Mouse (Mus musculus): ENCODE measurements around the gene Fgb. TPM values are rescaled to one million over a fixed set of nuclear protein-coding genes. Genes with fewer than 3 reads are reported as not detected.

The Fgb gene
- polyA plus RNA-seq, 1 experiment from 2014 or later = 0.14 TPM

- Histone ChIP-seq H3K27me3 (ENCODE audit: control insufficient read depth, insufficient read depth, low read length) (no peaks in the 10 kb centered on the region), H3K4me3 (ENCODE audit: low read depth, low read length) (no peak overlapping the region), H3K9me3 (replicated peaks; ENCODE audit: control insufficient read depth, low read length) (no peaks in the 10 kb centered on the region), H3K4me1 (ENCODE audit: control insufficient read depth, insufficient read depth, low read length) (no peaks in the 10 kb centered on the region), H3K36me3 (replicated peaks; ENCODE audit: control insufficient read depth, insufficient read depth, low read depth, low read length) (peaks cover 5% of the 10 kb centered on the region), H3K4me2 (ENCODE audit: low read depth, low read length) (no peak overlapping the region), H3K27ac (replicated peaks; ENCODE audit: low read depth, low read length) (no peak overlapping the region), H3K9ac (replicated peaks; ENCODE audit: low read length) (no peak overlapping the region)
- no peak for DNase-seq (ENCODE audit: low spot score)
- WGBS = 94% methylated on average over 9 of the region's 9 CpGs
- ATAC-seq (replicated peaks; ENCODE audit: insufficient number of reproducible peaks, low FRiP score, low TSS enrichment, low read depth) = no peak
Measured at GRCm38 (mm10) chr3:83067920-83068319, 18.3 kb upstream of the Fgb start.

- H3K27me3 ChIP-seq (ENCODE audit: control insufficient read depth, insufficient read depth, low read length) = no peaks in the 10 kb centered on the region
- no peak overlapping the region for H3K27ac ChIP-seq (replicated peaks; ENCODE audit: low read depth, low read length)
- H3K4me1 ChIP-seq (ENCODE audit: control insufficient read depth, insufficient read depth, low read length) = no peaks in the 10 kb centered on the region
- WGBS = 95% methylated on average over 2 of the region's 2 CpGs
- no peaks in the 10 kb centered on the region for H3K9me3 ChIP-seq (replicated peaks; ENCODE audit: control insufficient read depth, low read length)
- DNase-seq (ENCODE audit: low spot score) (no peak), ATAC-seq (replicated peaks; ENCODE audit: insufficient number of reproducible peaks, low FRiP score, low TSS enrichment, low read depth) (no peak)
- no peak overlapping the region for H3K4me2 ChIP-seq (ENCODE audit: low read depth, low read length)
- H3K36me3 ChIP-seq (replicated peaks; ENCODE audit: control insufficient read depth, insufficient read depth, low read depth, low read length) = peaks cover 3% of the 10 kb centered on the region; the same call in 1 of the 2 replicates
- H3K9ac ChIP-seq (replicated peaks; ENCODE audit: low read length) = no peak overlapping the region
- no peak overlapping the region for H3K4me3 ChIP-seq (ENCODE audit: low read depth, low read length)
Measured at GRCm38 (mm10) chr3:83057046-83057445, 7.4 kb upstream of the Fgb start.

- Histone ChIP-seq H3K4me1 (ENCODE audit: control insufficient read depth, insufficient read depth, low read length) (no peaks in the 10 kb centered on the region), H3K36me3 (replicated peaks; ENCODE audit: control insufficient read depth, insufficient read depth, low read depth, low read length) (peaks cover under 1% of the 10 kb centered on the region; the same call in 1 of the 2 replicates), H3K27ac (replicated peaks; ENCODE audit: low read depth, low read length) (peak within 1 kb of the TSS; percentile 52; the same call in 1 of the 2 replicates), H3K4me3 (ENCODE audit: low read depth, low read length) (peak within 1 kb of the TSS; percentile 84), H3K9me3 (replicated peaks; ENCODE audit: control insufficient read depth, low read length) (no peaks in the 10 kb centered on the region), H3K4me2 (ENCODE audit: low read depth, low read length) (peak within 1 kb of the TSS; percentile 74), H3K27me3 (ENCODE audit: control insufficient read depth, insufficient read depth, low read length) (no peaks in the 10 kb centered on the region), H3K9ac (replicated peaks; ENCODE audit: low read length) (peak within 1 kb of the TSS; percentile 83)
- DNase-seq (ENCODE audit: low spot score) (peak; percentile 97), ATAC-seq (replicated peaks; ENCODE audit: insufficient number of reproducible peaks, low FRiP score, low TSS enrichment, low read depth) (peak; percentile 98)
- under 1% methylated on average over 61 of the region's 61 CpGs for WGBS
Measured at GRCm38 (mm10) chr3:83055281-83056038, 5.8 kb upstream of the Fgb start, which contains the start of gene Plrg1. TSS of gene Plrg1 (plus strand) at chr3:83055522.

- no peaks in the 10 kb centered on the region for H3K9me3 ChIP-seq (replicated peaks; ENCODE audit: control insufficient read depth, low read length)
- no peak overlapping the region for H3K9ac ChIP-seq (replicated peaks; ENCODE audit: low read length)
- ATAC-seq (replicated peaks; ENCODE audit: insufficient number of reproducible peaks, low FRiP score, low TSS enrichment, low read depth) (no peak), DNase-seq (ENCODE audit: low spot score) (no peak)
- H3K27ac ChIP-seq (replicated peaks; ENCODE audit: low read depth, low read length) = no peak overlapping the region
- no peaks in the 10 kb centered on the region for H3K4me1 ChIP-seq (ENCODE audit: control insufficient read depth, insufficient read depth, low read length)
- H3K27me3 ChIP-seq (ENCODE audit: control insufficient read depth, insufficient read depth, low read length) = no peaks in the 10 kb centered on the region
- no peaks in the 10 kb centered on the region; the same call in 1 of the 2 replicates for H3K36me3 ChIP-seq (replicated peaks; ENCODE audit: control insufficient read depth, insufficient read depth, low read depth, low read length)
- no peak overlapping the region for H3K4me2 ChIP-seq (ENCODE audit: low read depth, low read length)
- 37% methylated on average over 13 of the region's 13 CpGs for WGBS
- H3K4me3 ChIP-seq (ENCODE audit: low read depth, low read length) = peak overlapping the region; percentile 84
Measured at GRCm38 (mm10) chr3:83054759-83055158, 5.1 kb upstream of the Fgb start.

- no peaks in the 10 kb centered on the region for H3K27me3 ChIP-seq (ENCODE audit: control insufficient read depth, insufficient read depth, low read length)
- no peak for ATAC-seq (replicated peaks; ENCODE audit: insufficient number of reproducible peaks, low FRiP score, low TSS enrichment, low read depth)
- H3K4me1 ChIP-seq (ENCODE audit: control insufficient read depth, insufficient read depth, low read length) = no peaks in the 10 kb centered on the region
- WGBS = 39% methylated on average over 10 of the region's 10 CpGs
- H3K9me3 ChIP-seq (replicated peaks; ENCODE audit: control insufficient read depth, low read length) = no peaks in the 10 kb centered on the region
- no peak overlapping the region for H3K4me2 ChIP-seq (ENCODE audit: low read depth, low read length)
- DNase-seq (ENCODE audit: low spot score) = peak; percentile 68
- no peaks in the 10 kb centered on the region; the same call in 1 of the 2 replicates for H3K36me3 ChIP-seq (replicated peaks; ENCODE audit: control insufficient read depth, insufficient read depth, low read depth, low read length)
- no peak overlapping the region for H3K27ac ChIP-seq (replicated peaks; ENCODE audit: low read depth, low read length)
- H3K4me3 ChIP-seq (ENCODE audit: low read depth, low read length) = no peak overlapping the region
- no peak overlapping the region for H3K9ac ChIP-seq (replicated peaks; ENCODE audit: low read length)
Measured at GRCm38 (mm10) chr3:83053758-83054157, 4.1 kb upstream of the Fgb start.

GRCm38 (mm10) chr3:83053126-83053525 lies 3.5 kb upstream of the Fgb start:
- H3K4me1 ChIP-seq (ENCODE audit: control insufficient read depth, insufficient read depth, low read length) = no peaks in the 10 kb centered on the region

GRCm38 (mm10) chr3:83052102-83052501 lies 2.4 kb upstream of the Fgb start:
- 82% methylated on average over 5 of the region's 5 CpGs for WGBS
- Histone ChIP-seq H3K27me3 (ENCODE audit: control insufficient read depth, insufficient read depth, low read length) (no peaks in the 10 kb centered on the region), H3K4me3 (ENCODE audit: low read depth, low read length) (no peak overlapping the region), H3K4me1 (ENCODE audit: control insufficient read depth, insufficient read depth, low read length) (no peaks in the 10 kb centered on the region), H3K9ac (replicated peaks; ENCODE audit: low read length) (no peak overlapping the region), H3K9me3 (replicated peaks; ENCODE audit: control insufficient read depth, low read length) (no peaks in the 10 kb centered on the region), H3K27ac (replicated peaks; ENCODE audit: low read depth, low read length) (no peak overlapping the region), H3K36me3 (replicated peaks; ENCODE audit: control insufficient read depth, insufficient read depth, low read depth, low read length) (no peaks in the 10 kb centered on the region), H3K4me2 (ENCODE audit: low read depth, low read length) (no peak overlapping the region)
- no peak for DNase-seq (ENCODE audit: low spot score)
- no peak for ATAC-seq (replicated peaks; ENCODE audit: insufficient number of reproducible peaks, low FRiP score, low TSS enrichment, low read depth)

More at GRCm38 (mm10) chr3:83053126-83053525, 3.5 kb upstream of the Fgb start:
- no peaks in the 10 kb centered on the region for H3K36me3 ChIP-seq (replicated peaks; ENCODE audit: control insufficient read depth, insufficient read depth, low read depth, low read length)
- ATAC-seq (replicated peaks; ENCODE audit: insufficient number of reproducible peaks, low FRiP score, low TSS enrichment, low read depth) (no peak), DNase-seq (ENCODE audit: low spot score) (no peak)
- no peak overlapping the region for H3K9ac ChIP-seq (replicated peaks; ENCODE audit: low read length)
- no peaks in the 10 kb centered on the region for H3K9me3 ChIP-seq (replicated peaks; ENCODE audit: control insufficient read depth, low read length)
- 88% methylated on average over 7 of the region's 7 CpGs for WGBS
- no peak overlapping the region for H3K4me2 ChIP-seq (ENCODE audit: low read depth, low read length)
- no peaks in the 10 kb centered on the region for H3K27me3 ChIP-seq (ENCODE audit: control insufficient read depth, insufficient read depth, low read length)
- no peak overlapping the region for H3K4me3 ChIP-seq (ENCODE audit: low read depth, low read length)
- no peak overlapping the region for H3K27ac ChIP-seq (replicated peaks; ENCODE audit: low read depth, low read length)

GRCm38 (mm10) chr3:83050661-83051060 lies 998 bp upstream of the Fgb start:
- no peak overlapping the region for H3K9ac ChIP-seq (replicated peaks; ENCODE audit: low read length)
- H3K4me3 ChIP-seq (ENCODE audit: low read depth, low read length) = no peak overlapping the region
- H3K4me2 ChIP-seq (ENCODE audit: low read depth, low read length) = no peak overlapping the region
- no peaks in the 10 kb centered on the region for H3K27me3 ChIP-seq (ENCODE audit: control insufficient read depth, insufficient read depth, low read length)
- WGBS = 84% methylated on average over 5 of the region's 5 CpGs
- no peak for ATAC-seq (replicated peaks; ENCODE audit: insufficient number of reproducible peaks, low FRiP score, low TSS enrichment, low read depth)
- H3K36me3 ChIP-seq (replicated peaks; ENCODE audit: control insufficient read depth, insufficient read depth, low read depth, low read length) = no peaks in the 10 kb centered on the region
- no peak for DNase-seq (ENCODE audit: low spot score)
- H3K9me3 ChIP-seq (replicated peaks; ENCODE audit: control insufficient read depth, low read length) = no peaks in the 10 kb centered on the region
- no peaks in the 10 kb centered on the region for H3K4me1 ChIP-seq (ENCODE audit: control insufficient read depth, insufficient read depth, low read length)
- no peak overlapping the region for H3K27ac ChIP-seq (replicated peaks; ENCODE audit: low read depth, low read length)

Data from embryonic facial prominence, embryonic 11.5 days (tissue).